Mouse (Mus musculus) liver, postnatal 0 days (tissue): Measurements from ENCODE around the gene Ly6c2.

ENCODE experiments used
- CTCF ChIP-seq: sonication (generic); IDR thresholded peaks from 2 replicates; pipeline ENCODE4 v1.5.1; 2016; ENCODE audit warnings: antibody characterized with exemption, low read depth
- EP300 ChIP-seq: IDR thresholded peaks from 2 replicates; pipeline ENCODE4 v1.6.1; 2016; ENCODE audit warnings: antibody characterized with exemption, low read depth, mild to moderate bottlenecking

DNA sequence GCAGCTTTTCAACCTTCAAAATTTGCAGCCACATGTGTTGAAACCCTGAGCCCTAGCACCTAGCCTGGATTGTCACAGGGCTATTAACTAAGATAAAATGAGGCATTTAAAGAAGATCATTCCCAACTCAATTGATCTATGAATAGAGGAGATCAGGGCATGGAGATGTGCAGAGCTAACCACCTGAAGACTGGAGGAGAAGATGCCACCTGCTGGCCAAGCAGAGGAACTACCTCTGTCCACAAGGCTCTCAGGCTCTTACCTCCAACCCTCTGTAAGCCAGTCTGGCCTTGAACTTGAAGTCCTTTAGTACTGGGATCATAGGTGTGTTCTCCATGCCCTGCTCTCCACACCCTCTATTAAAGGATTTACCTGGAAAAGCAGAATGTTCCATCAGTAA, 51.3 kb downstream of the Ly6c2 start:
- TF ChIP-seq CTCF, result peak; percentile 86
- TF ChIP-seq EP300, result no peak
